Mouse (Mus musculus): Measurements from ENCODE around the gene Cox6b2. TPM values are rescaled to one million over a fixed set of nuclear protein-coding genes. Genes with fewer than 3 reads are reported as not detected.
"Not testable (repeated sequence)": the region's sequence is repeated elsewhere in the genome, so short reads cannot be mapped to it uniquely, and the experiment has no call there.

Gene Cox6b2
- polyA plus RNA-seq (2014; fragmentation: Nextera tagmentation; extraction: Ambion mirVana): 11.7 and 13.1 TPM in 2 replicates

DNA sequence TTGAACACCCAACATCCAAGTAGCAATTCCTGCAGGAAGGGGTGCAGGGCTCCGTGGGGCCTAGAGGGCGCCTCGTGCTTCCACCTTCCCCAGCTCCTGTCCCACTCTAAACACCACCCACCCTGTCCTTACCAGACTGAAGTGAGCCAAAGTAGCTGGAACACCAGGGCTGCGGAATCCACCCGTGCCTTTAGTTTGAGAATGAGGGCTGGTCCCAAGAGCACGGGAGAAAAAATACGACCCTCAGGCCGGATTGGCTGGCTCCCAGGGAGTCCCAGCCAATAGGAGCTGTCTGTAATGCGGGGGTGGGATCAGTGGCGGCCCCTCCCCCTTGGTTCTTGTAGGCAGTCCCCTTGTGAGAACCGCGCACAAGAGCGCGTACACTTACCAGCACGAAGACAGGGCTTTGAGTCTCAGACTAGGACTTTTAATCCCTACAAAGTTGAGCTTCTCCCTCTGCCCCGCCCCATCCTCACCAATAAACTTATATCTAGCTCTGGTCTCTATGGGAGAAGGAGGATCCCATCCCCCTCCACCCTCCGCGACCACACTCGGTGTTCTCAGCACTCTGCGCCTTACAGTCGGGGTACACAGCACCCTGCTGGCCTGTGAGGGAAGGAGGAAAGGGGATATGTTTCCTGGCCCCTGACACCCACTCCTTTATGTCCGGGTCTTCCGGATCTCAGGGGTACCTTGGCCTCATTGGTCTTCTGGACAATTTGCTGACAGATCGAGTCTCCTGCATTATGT, at the start of gene Cox6b2:
Cox6b2 (minus strand) TSS at position 274 of the 750 bp plus-strand sequence.
- DNase-seq (ENCODE audit: low spot score) (peak; percentile 90), ATAC-seq (peak; percentile 94)
- H3K4me2 ChIP-seq (ENCODE audit: low read length): peak within 1 kb of the TSS; percentile 39
- H3K9ac ChIP-seq (ENCODE audit: low read length): no peak within 1 kb of the TSS
- H3K27ac ChIP-seq (ENCODE audit: low read depth, low read length): no peak within 1 kb of the TSS
- H3K27me3 ChIP-seq (replicated peaks; ENCODE audit: control insufficient read depth, insufficient read depth, low read length): no peaks in the 10 kb centered on the region
- H3K9me3 ChIP-seq (replicated peaks; ENCODE audit: control insufficient read depth, low read length): no peaks in the 10 kb centered on the region
- WGBS: 3% methylated on average over 24 of the region's 24 CpGs
- H3K4me1 ChIP-seq (ENCODE audit: control insufficient read depth, insufficient read depth, low read length): peaks cover 11% of the 10 kb centered on the region
- H3K36me3 ChIP-seq (ENCODE audit: control insufficient read depth, insufficient read depth, low read length): no peaks in the 10 kb centered on the region; the same call in 1 of the 2 replicates
- peak within 1 kb of the TSS; percentile 11; the same call in 1 of the 2 replicates for H3K4me3 ChIP-seq (ENCODE audit: low read depth, low read length)

DNA sequence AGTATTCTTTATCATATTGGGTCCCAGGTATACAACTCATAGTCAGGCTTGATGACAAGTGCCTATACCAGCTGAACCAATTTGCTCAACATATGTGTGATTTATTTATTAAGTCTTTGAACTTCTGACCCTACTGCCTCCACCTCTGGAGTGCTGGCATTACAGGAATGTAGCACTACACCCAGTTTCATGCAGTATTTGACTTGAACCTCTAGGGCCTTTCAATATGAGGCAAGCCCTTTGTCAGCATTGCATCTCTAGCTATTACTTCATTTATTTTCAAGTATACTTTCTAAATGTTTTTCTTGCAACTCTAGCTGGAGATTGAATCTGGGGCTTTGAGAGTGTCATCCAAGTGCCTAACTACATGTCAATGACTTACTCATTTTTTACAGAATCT, 49.4 kb upstream of the Cox6b2 start:
- H3K9me3 ChIP-seq (replicated peaks; ENCODE audit: control insufficient read depth, low read length): no peaks in the 10 kb centered on the region
- H3K9ac ChIP-seq (ENCODE audit: low read length): no peak overlapping the region
- DNase-seq (ENCODE audit: low spot score): no peak
- no peaks in the 10 kb centered on the region for H3K4me1 ChIP-seq (ENCODE audit: control insufficient read depth, insufficient read depth, low read length)
- peaks cover 52% of the 10 kb centered on the region for H3K36me3 ChIP-seq (ENCODE audit: control insufficient read depth, insufficient read depth, low read length)
- no peak overlapping the region for H3K4me3 ChIP-seq (ENCODE audit: low read depth, low read length)
- ATAC-seq: no peak
- H3K27ac ChIP-seq (ENCODE audit: low read depth, low read length): no peak overlapping the region
- no peaks in the 10 kb centered on the region for H3K27me3 ChIP-seq (replicated peaks; ENCODE audit: control insufficient read depth, insufficient read depth, low read length)
- H3K4me2 ChIP-seq (ENCODE audit: low read length): no peak overlapping the region

DNA sequence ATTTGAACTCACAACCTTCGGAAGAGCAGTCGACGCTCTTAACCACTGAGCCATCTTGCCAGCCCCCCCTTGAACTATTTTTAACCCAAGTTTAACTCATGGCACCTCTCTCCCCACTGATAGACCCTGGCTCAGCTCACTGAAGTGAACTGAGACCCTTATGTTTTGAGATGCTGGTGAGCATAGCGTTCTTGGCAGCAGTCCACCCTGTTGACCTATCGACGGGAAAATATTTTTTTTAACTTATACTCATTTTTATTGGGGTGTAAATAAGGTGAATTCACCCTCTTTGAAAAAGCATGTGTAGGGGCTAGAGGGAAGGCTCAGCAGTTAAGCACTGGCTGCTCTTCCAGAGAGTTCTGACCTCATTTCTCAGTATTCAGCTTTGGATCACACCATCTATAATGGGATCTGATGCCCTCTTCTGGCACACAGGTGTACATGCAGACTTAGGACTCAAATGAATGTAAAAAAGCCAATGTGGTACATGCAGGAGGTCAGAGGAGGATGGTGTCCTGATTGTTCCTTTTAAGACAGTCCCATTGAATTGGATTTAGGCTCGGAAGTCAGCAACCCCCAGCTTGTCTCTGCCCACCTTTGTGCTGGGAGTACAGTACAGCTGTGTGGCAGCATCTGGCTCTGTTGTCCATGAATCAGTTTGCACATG, 43.0 kb upstream of the Cox6b2 start:
- H3K4me2 ChIP-seq (ENCODE audit: low read length): no peak overlapping the region
- H3K27ac ChIP-seq (ENCODE audit: low read depth, low read length): no peak overlapping the region
- 71% methylated on average over 7 of the region's 7 CpGs for WGBS
- no peak for ATAC-seq
- no peaks in the 10 kb centered on the region for H3K9me3 ChIP-seq (replicated peaks; ENCODE audit: control insufficient read depth, low read length)
- H3K4me1 ChIP-seq (ENCODE audit: control insufficient read depth, insufficient read depth, low read length): 0 out of 2 replicates have a peak, but pooled peaks cover 4% of the 10 kb centered on the region
- H3K9ac ChIP-seq (ENCODE audit: low read length): no peak overlapping the region
- no peak overlapping the region for H3K4me3 ChIP-seq (ENCODE audit: low read depth, low read length)
- H3K36me3 ChIP-seq (ENCODE audit: control insufficient read depth, insufficient read depth, low read length): peaks cover 45% of the 10 kb centered on the region
- peak; percentile 77 for DNase-seq (ENCODE audit: low spot score)
- no peaks in the 10 kb centered on the region for H3K27me3 ChIP-seq (replicated peaks; ENCODE audit: control insufficient read depth, insufficient read depth, low read length)

DNA sequence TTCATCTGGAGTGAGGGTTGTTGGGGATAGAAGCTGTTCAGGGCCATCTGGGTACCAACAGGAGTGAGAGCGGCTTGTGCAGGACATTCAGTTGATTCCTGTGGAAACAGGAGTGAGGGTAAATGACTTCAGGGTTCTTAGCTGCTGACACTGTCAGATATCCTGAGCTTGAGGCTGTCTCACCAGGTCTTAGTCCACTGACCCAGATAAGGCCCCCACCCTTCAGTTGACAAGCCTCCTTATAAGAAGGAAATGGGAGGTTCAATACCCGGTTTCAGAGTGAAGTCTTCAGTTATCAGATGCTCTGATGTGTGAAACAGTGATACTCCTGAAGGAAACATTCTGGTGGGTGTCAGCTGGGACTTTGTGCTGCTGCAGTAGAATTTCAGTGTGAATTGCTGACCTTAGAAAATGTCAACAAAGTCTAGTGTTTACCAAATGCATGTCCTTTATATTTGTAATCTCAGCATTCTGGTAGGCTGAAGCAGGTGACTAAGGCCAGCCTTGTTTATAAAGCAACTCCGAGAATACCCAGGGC, 41.8 kb upstream of the Cox6b2 start:
- 0 out of 2 replicates have a peak, but pooled peaks cover 4% of the 10 kb centered on the region for H3K4me1 ChIP-seq (ENCODE audit: control insufficient read depth, insufficient read depth, low read length)
- H3K9me3 ChIP-seq (replicated peaks; ENCODE audit: control insufficient read depth, low read length): no peaks in the 10 kb centered on the region
- DNase-seq (ENCODE audit: low spot score) (no peak), ATAC-seq (no peak)
- WGBS: 89% methylated on average over 3 of the region's 3 CpGs
- H3K27ac ChIP-seq (ENCODE audit: low read depth, low read length): no peak overlapping the region
- no peak overlapping the region for H3K4me3 ChIP-seq (ENCODE audit: low read depth, low read length)
- 0 out of 2 replicates have a peak, but pooled peaks cover 4% of the 10 kb centered on the region for H3K27me3 ChIP-seq (replicated peaks; ENCODE audit: control insufficient read depth, insufficient read depth, low read length)
- H3K4me2 ChIP-seq (ENCODE audit: low read length): no peak overlapping the region
- no peak overlapping the region for H3K9ac ChIP-seq (ENCODE audit: low read length)
- peaks cover 45% of the 10 kb centered on the region for H3K36me3 ChIP-seq (ENCODE audit: control insufficient read depth, insufficient read depth, low read length)

DNA sequence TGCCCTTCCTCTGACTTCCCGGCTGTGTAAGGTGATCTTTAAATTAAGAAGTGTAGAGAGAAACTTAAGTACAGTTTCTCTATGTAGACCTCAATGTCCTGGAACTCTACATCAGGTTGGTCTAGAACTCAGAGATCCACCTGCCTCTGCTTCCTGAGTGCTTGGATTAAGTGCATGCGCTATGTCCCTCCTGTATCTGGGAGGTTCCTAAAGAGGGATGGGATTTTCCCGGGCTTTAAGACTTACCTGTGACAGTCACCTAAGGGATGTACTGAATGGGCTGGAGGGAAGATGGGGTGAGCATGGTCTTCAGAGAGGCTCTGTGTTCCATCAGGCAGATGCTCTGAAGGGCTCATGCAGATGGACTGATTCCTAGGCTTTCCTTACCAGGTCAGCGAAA, 40.8 kb upstream of the Cox6b2 start:
- H3K9ac ChIP-seq (ENCODE audit: low read length): peak overlapping the region; percentile 87
- H3K4me3 ChIP-seq (ENCODE audit: low read depth, low read length): peak overlapping the region; percentile 63
- DNase-seq (ENCODE audit: low spot score): no peak
- 0 out of 2 replicates have a peak, but pooled peaks cover 4% of the 10 kb centered on the region for H3K27me3 ChIP-seq (replicated peaks; ENCODE audit: control insufficient read depth, insufficient read depth, low read length)
- no peaks in the 10 kb centered on the region for H3K9me3 ChIP-seq (replicated peaks; ENCODE audit: control insufficient read depth, low read length)
- no peak overlapping the region for H3K27ac ChIP-seq (ENCODE audit: low read depth, low read length)
- H3K4me2 ChIP-seq (ENCODE audit: low read length): peak overlapping the region; percentile 80
- no peak for ATAC-seq
- H3K36me3 ChIP-seq (ENCODE audit: control insufficient read depth, insufficient read depth, low read length): peaks cover 45% of the 10 kb centered on the region
- WGBS: 43% methylated on average over 4 of the region's 4 CpGs
- 0 out of 2 replicates have a peak, but pooled peaks cover 4% of the 10 kb centered on the region for H3K4me1 ChIP-seq (ENCODE audit: control insufficient read depth, insufficient read depth, low read length)

DNA sequence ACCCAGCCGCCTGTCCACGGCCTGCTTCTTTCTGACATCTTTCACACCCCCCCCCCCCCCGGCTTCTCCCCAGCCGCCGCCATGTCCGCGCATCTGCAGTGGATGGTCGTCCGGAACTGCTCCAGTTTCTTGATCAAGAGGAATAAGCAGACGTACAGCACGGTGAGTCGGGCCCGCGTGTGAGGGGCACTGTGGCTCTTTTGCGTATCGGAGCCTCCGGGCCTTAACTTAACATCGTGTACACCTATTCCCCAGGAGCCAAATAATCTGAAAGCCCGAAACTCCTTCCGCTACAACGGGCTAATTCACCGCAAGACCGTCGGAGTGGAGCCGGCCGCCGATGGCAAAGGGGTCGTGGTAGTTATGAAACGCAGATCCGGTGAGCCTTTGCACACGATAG, 40.4 kb upstream of the Cox6b2 start:
- not testable (repeated sequence) for H3K4me1 ChIP-seq (ENCODE audit: control insufficient read depth, insufficient read depth, low read length); DNase-seq (ENCODE audit: low spot score); H3K9me3 ChIP-seq (replicated peaks; ENCODE audit: control insufficient read depth, low read length); H3K27me3 ChIP-seq (replicated peaks; ENCODE audit: control insufficient read depth, insufficient read depth, low read length); ATAC-seq
- H3K9ac ChIP-seq (ENCODE audit: low read length): peak overlapping the region; percentile 87
- peak overlapping the region; percentile 80 for H3K27ac ChIP-seq (ENCODE audit: low read depth, low read length)
- H3K36me3 ChIP-seq (ENCODE audit: control insufficient read depth, insufficient read depth, low read length): peaks cover 42% of the 10 kb centered on the region
- H3K4me2 ChIP-seq (ENCODE audit: low read length): peak overlapping the region; percentile 80
- peak overlapping the region; percentile 63 for H3K4me3 ChIP-seq (ENCODE audit: low read depth, low read length)
- whole genome bisulfite sequencing: under 1% methylated on average over 31 of the region's 31 CpGs

DNA sequence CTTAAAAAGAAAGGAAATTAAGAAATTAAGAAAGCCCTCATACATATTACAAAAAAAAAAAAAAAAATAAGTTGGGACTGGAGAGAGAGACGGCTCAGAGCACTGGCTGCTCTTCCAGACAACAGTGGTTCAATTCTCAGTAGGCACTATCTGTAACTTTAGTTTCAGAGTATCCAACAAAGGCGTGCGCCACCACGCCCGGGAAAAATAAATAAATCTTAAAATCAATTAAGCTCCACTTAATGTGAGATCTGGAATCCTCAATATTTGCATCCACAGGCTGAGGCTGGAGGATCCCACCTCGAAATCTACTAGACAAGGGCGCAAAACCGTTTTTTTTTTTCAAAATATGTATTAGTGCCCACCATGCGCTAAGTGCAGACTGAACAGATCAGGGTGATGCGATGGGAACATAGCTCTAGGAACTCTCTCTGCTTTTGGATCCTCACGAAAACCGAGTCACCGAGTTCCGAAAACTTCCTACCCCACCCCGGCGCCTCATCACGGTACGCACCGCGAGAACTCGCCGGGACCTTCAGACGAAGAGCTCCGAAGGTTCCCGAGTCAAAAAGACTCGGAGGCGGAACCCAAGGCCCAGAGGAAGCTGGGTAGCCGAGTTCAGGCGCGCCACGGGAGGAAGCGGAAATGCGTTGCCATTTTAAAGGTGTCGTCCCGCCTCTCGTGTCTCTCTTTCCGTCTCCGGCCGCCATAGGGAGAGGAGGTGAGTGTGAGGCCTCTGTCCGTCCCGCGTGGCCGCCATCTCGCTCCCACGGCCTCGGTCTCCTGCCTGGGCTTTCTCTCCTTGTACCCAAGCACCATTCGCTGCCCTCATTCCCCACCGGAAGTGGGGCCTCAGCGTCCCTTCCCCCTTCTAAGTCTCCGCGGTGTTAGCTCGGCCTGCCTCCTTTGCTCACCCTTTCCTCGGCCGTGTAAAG, 39.7 kb upstream of the Cox6b2 start, which contains the start of gene Rpl28:
Rpl28 (plus strand) TSS at position 597 of the 935 bp plus-strand sequence.
- peak within 1 kb of the TSS; percentile 80 for H3K4me2 ChIP-seq (ENCODE audit: low read length)
- no peaks in the 10 kb centered on the region for H3K9me3 ChIP-seq (replicated peaks; ENCODE audit: control insufficient read depth, low read length)
- H3K4me3 ChIP-seq (ENCODE audit: low read depth, low read length): peak within 1 kb of the TSS; percentile 63
- H3K4me1 ChIP-seq (ENCODE audit: control insufficient read depth, insufficient read depth, low read length): 0 out of 2 replicates have a peak, but pooled peaks cover 4% of the 10 kb centered on the region
- peak within 1 kb of the TSS; percentile 87 for H3K9ac ChIP-seq (ENCODE audit: low read length)
- H3K27me3 ChIP-seq (replicated peaks; ENCODE audit: control insufficient read depth, insufficient read depth, low read length): 0 out of 2 replicates have a peak, but pooled peaks cover 4% of the 10 kb centered on the region
- peaks cover 35% of the 10 kb centered on the region for H3K36me3 ChIP-seq (ENCODE audit: control insufficient read depth, insufficient read depth, low read length)
- 2% methylated on average over 54 of the region's 54 CpGs for WGBS
- DNase-seq (ENCODE audit: low spot score) (peak; percentile 99), ATAC-seq (peak; percentile 92)
- peak within 1 kb of the TSS; percentile 80 for H3K27ac ChIP-seq (ENCODE audit: low read depth, low read length)

DNA sequence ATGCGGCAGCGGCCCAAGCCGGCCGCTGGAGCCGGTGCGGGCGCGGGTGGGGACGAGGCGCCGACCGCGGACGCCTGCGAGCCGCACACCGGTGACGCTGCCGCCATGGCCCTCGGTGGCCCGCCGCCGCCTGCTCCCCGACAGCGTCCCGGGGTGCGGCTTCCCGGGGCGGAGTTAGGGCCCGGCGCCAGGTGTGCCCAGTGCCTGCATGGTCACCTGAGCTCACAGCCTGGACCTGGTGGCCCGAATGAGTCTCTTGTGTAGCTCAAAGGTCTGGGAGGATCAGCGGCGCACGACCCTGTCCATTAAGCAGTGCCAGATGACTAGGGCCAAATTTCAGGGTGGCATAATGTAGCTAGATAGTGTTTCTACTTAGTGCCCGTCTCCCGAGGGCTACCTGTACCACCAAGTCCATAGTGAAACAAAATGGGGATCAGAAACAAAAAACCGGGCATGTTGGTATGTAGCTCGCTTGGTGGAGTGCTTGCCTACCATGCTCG, 36.6 kb upstream of the Cox6b2 start, which contains the start of gene Tmem238:
Tmem238 (minus strand) TSS at position 221 of the 500 bp plus-strand sequence.
- 0 out of 2 replicates have a peak within 1 kb of the TSS, but pooled peaks have one; percentile 5 for H3K27ac ChIP-seq (ENCODE audit: low read depth, low read length)
- H3K36me3 ChIP-seq (ENCODE audit: control insufficient read depth, insufficient read depth, low read length): peaks cover 9% of the 10 kb centered on the region
- WGBS: 8% methylated on average over 40 of the region's 40 CpGs
- H3K4me2 ChIP-seq (ENCODE audit: low read length): peak within 1 kb of the TSS; percentile 92
- H3K9me3 ChIP-seq (replicated peaks; ENCODE audit: control insufficient read depth, low read length): no peaks in the 10 kb centered on the region
- H3K4me1 ChIP-seq (ENCODE audit: control insufficient read depth, insufficient read depth, low read length): 0 out of 2 replicates have a peak, but pooled peaks cover 4% of the 10 kb centered on the region
- DNase-seq (ENCODE audit: low spot score) (no peak), ATAC-seq (peak; percentile 2; the same call in 1 of the 2 replicates)
- H3K4me3 ChIP-seq (ENCODE audit: low read depth, low read length): peak within 1 kb of the TSS; percentile 54
- H3K27me3 ChIP-seq (replicated peaks; ENCODE audit: control insufficient read depth, insufficient read depth, low read length): 0 out of 2 replicates have a peak, but pooled peaks cover 4% of the 10 kb centered on the region
- H3K9ac ChIP-seq (ENCODE audit: low read length): peak within 1 kb of the TSS; percentile 79
